Mouse (Mus musculus): ENCODE results near the gene Elk1. TPM values are rescaled to one million over a fixed set of nuclear protein-coding genes. Genes with fewer than 3 reads are reported as not detected.

Elk1 gene
- total RNA-seq (2021), result 10 to 100 TPM in 1 of 2 experiments, 1 to 10 TPM in 1; 8.6 to 10.1 TPM
- 11.9 and 14.0 TPM in 2 replicates for polyA plus RNA-seq (2012; rRNA removed)
- long read RNA-seq, partial matches to known transcripts, result 0 of 1 reads
- long read RNA-seq, other reads (novel, unspliced or antisense), result 0 of 1 reads

- intact Hi-C loops (cut with DNase I), result loop anchor here (10.0 kb wide), 1 partner anchor 134 kb away; the partner anchor contains the start of gene Zfp300
- H3K27me3 ChIP-seq (ENCODE audit: control insufficient read depth, insufficient read depth, low read length), result no peaks in the 10 kb centered on the region
- peak; percentile 83 to 88 for DNase-seq
- peak within 1 kb of the TSS; percentile 90 for H3K9ac ChIP-seq (ENCODE audit: low read depth, low read length)
- no peaks in the 10 kb centered on the region for H3K79me2 ChIP-seq (replicated peaks; ENCODE audit: control insufficient read depth, insufficient read depth, low read length)
- peak within 1 kb of the TSS; percentile 73 for H3K27ac ChIP-seq
- H3K36me3 ChIP-seq (ENCODE audit: control insufficient read depth, insufficient read depth, low read length), result no peaks in the 10 kb centered on the region
- peak within 1 kb of the TSS; percentile 57 for H3K4me3 ChIP-seq
- TF ChIP-seq POLR2A (IDR thresholded peaks at IDR 0.05; ENCODE audit: insufficient read depth, low read depth, low read length) (no peak), EP300 (IDR thresholded peaks at IDR 0.05; ENCODE audit: insufficient read depth, low read depth, low read length) (0 out of 2 replicates have a peak, but pooled peaks have one; percentile 26)
- H3K4me1 ChIP-seq (ENCODE audit: control insufficient read depth, insufficient read depth, low read length), result no peaks in the 10 kb centered on the region
- WGBS, result 19% methylated on average over 29 of the region's 30 CpGs
Observed at GRCm38 (mm10) chrX:20950191-20950880, at the start of gene Elk1. Elk1 (minus strand) TSS chrX:20950608.

DNA sequence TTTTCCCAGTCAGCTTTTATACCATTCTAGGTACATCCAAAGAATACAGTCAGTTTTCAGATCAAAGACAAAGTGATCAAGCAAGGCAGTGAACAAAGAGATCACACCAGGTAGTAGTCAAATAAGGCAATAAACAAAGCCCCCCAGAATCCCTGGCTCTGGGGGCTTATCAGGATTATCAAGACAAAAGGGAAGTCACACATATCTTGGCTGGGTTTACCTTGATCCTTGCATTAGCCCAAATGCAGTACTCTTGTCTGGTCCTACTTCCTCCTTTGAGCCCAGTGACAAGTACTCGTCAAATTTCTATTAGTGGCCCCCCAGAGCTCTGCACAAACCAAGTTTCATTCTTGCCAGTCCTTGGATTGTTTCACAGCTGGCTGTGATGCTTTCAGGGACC, 30.5 kb upstream of the Elk1 start:
- Histone ChIP-seq H3K27me3 (ENCODE audit: control insufficient read depth, insufficient read depth, low read length) (no peaks in the 10 kb centered on the region), H3K36me3 (ENCODE audit: control insufficient read depth, insufficient read depth, low read length) (no peaks in the 10 kb centered on the region), H3K79me2 (replicated peaks; ENCODE audit: control insufficient read depth, insufficient read depth, low read length) (no peaks in the 10 kb centered on the region), H3K27ac (no peak overlapping the region), H3K4me1 (ENCODE audit: control insufficient read depth, insufficient read depth, low read length) (no peaks in the 10 kb centered on the region), H3K9ac (ENCODE audit: low read depth, low read length) (no peak overlapping the region), H3K4me3 (no peak overlapping the region)
- intact Hi-C loops (cut with DNase I), result no loop called here
- WGBS, result 47% methylated on average over 1 of the region's 1 CpGs
- TF ChIP-seq EP300 (IDR thresholded peaks at IDR 0.05; ENCODE audit: insufficient read depth, low read depth, low read length) (no peak), CTCF (IDR thresholded peaks at IDR 0.05) (no peak), POLR2A (IDR thresholded peaks at IDR 0.05; ENCODE audit: insufficient read depth, low read depth, low read length) (no peak)
- no peak for DNase-seq

DNA sequence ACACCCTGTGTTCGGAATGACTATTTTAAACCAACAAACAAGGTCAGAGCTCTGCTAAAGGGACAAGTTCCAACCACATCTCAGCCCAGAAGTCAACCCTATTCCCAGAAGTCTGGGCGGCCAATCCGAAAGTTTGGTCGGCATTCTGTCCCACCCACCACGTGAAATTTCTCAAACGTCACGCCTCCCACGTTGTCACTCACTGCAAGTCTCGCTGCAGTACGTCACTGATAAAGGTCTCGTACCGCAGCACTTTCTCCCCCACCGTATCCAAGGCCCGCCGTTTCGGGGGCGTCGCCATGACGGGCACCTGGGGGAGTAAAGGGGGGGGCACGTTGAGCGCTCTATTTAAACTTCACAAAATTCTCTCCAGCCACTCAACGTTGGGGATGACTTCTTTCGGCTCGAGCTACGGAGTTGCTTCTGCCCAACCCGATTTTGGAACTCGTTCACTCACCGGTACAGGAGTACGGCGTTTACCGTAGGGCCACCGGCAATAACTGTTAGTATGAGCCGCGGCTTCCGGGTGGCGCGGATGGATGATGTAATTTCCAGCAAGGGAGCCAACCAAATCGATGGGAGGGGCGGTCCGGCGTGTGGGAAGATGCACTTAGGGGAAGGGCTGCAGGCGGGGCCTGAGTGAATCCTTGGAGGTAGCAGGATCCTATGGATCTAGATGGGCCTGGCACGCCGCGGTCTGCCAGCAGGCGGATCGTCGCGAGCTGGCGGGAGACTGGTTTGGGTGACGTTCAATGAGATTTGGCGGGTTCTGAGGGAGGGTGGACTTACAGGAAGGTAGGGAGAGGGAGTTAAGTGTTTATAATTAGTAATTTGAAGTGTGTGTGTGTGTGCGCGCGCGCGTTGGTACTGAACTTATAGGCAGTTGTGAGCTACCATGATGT, 11.3 kb upstream of the Elk1 start, which contains the start of gene Uxt:
Gene Uxt (minus strand): TSS at position 541 of the 902 bp plus-strand sequence.
- Histone ChIP-seq H3K27me3 (ENCODE audit: control insufficient read depth, insufficient read depth, low read length) (no peaks in the 10 kb centered on the region), H3K4me3 (peak within 1 kb of the TSS; percentile 49), H3K9ac (ENCODE audit: low read depth, low read length) (peak within 1 kb of the TSS; percentile 53), H3K79me2 (replicated peaks; ENCODE audit: control insufficient read depth, insufficient read depth, low read length) (no peaks in the 10 kb centered on the region), H3K4me1 (ENCODE audit: control insufficient read depth, insufficient read depth, low read length) (no peaks in the 10 kb centered on the region; the same call in 1 of the 2 replicates), H3K36me3 (ENCODE audit: control insufficient read depth, insufficient read depth, low read length) (no peaks in the 10 kb centered on the region), H3K27ac (peak within 1 kb of the TSS; percentile 85)
- 18% methylated on average over 57 of the region's 57 CpGs for WGBS
- TF ChIP-seq CTCF (IDR thresholded peaks at IDR 0.05) (peak; percentile 36), POLR2A (IDR thresholded peaks at IDR 0.05; ENCODE audit: insufficient read depth, low read depth, low read length) (peak; percentile 56), EP300 (IDR thresholded peaks at IDR 0.05; ENCODE audit: insufficient read depth, low read depth, low read length) (no peak)
- intact Hi-C loops (cut with DNase I), result loop anchor here (5.0 kb wide), 1 partner anchor 101 kb away; the partner anchor contains the start of gene Zfp182
- peak; percentile 88 to 90 for DNase-seq

- intact Hi-C loops (cut with DNase I), result loop anchor here (2.0 to 5.0 kb wide), 3 partner anchors 99 to 284 kb away; no protein-coding TSS in a partner anchor
- TF ChIP-seq EP300 (IDR thresholded peaks at IDR 0.05; ENCODE audit: insufficient read depth, low read depth, low read length) (no peak), CTCF (IDR thresholded peaks at IDR 0.05) (peak; percentile 76)
- WGBS, result 12% methylated on average over 4 of the region's 4 CpGs
Observed at GRCm38 (mm10) chrX:20946055-20946454, 4.4 kb downstream of the Elk1 start.

DNA sequence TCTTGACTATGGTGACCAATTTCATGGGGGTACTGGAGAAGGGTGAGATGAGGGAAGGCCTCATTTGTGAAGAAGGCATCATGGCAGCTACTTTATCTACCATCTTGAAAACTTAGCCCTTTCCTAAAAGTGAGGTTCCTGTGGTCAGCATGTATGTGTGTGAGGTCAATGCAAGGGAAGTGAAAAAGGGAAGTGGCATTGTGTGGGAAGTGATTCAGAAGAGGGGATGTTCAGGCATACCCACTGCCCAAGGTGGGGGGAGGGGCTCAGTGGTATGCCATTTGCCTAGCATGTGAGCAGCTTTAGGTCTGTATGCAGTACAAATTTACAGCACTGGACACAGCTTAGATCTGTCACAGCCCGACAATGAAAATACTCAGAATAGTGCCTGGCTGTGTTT, 18.4 kb downstream of the Elk1 start:
- WGBS, result 74% methylated on average over 1 of the region's 1 CpGs
- Histone ChIP-seq H3K27me3 (ENCODE audit: control insufficient read depth, insufficient read depth, low read length) (no peaks in the 10 kb centered on the region), H3K27ac (no peak overlapping the region), H3K4me3 (no peak overlapping the region), H3K9ac (ENCODE audit: low read depth, low read length) (no peak overlapping the region), H3K4me1 (ENCODE audit: control insufficient read depth, insufficient read depth, low read length) (no peaks in the 10 kb centered on the region), H3K36me3 (ENCODE audit: control insufficient read depth, insufficient read depth, low read length) (no peaks in the 10 kb centered on the region), H3K79me2 (replicated peaks; ENCODE audit: control insufficient read depth, insufficient read depth, low read length) (no peaks in the 10 kb centered on the region)
- TF ChIP-seq CTCF (IDR thresholded peaks at IDR 0.05) (no peak), EP300 (IDR thresholded peaks at IDR 0.05; ENCODE audit: insufficient read depth, low read depth, low read length) (no peak), POLR2A (IDR thresholded peaks at IDR 0.05; ENCODE audit: insufficient read depth, low read depth, low read length) (no peak)
- peak in 1 of 2 experiments; percentile 41 for DNase-seq
- intact Hi-C loops (cut with DNase I), result no loop called here

More at GRCm38 (mm10) chrX:20946055-20946454, 4.4 kb downstream of the Elk1 start:
- Histone ChIP-seq H3K9ac (ENCODE audit: low read depth, low read length) (no peak overlapping the region), H3K79me2 (replicated peaks; ENCODE audit: control insufficient read depth, insufficient read depth, low read length) (no peaks in the 10 kb centered on the region), H3K27ac (no peak overlapping the region), H3K4me3 (no peak overlapping the region), H3K36me3 (ENCODE audit: control insufficient read depth, insufficient read depth, low read length) (no peaks in the 10 kb centered on the region), H3K4me1 (ENCODE audit: control insufficient read depth, insufficient read depth, low read length) (no peaks in the 10 kb centered on the region), H3K27me3 (ENCODE audit: control insufficient read depth, insufficient read depth, low read length) (no peaks in the 10 kb centered on the region)
- DNase-seq, result peak; percentile 36 to 58
